Mouse (Mus musculus): Measurements from ENCODE around the gene Gm49403. TPM values are rescaled to one million over a fixed set of nuclear protein-coding genes. Genes with fewer than 3 reads are reported as not detected.

Gm49403 gene
- polyA plus RNA-seq, 1 experiment from 2014 or later: not detected

DNA sequence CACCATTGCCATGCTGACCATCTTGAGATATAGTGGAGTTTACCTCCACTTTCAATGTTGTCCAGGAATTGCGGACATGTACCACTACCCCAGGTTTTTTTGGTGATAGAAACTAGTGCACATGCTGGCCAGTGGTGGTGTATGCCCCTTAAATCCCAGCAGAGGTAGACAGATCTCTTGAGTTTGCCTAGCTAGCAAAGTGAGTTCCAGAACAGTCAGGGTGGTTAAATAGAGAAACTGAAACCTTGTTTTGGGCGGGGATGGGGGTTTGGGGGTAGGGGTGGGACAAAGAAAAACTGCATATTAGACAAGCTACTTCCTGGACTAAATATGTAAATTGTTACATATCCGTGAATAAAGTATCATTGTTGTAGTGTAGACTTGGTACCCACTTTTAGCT lies 35.3 kb downstream of the Gm49403 start:
- no peak for ATAC-seq (ENCODE audit: insufficient read depth)
- no peaks in the 10 kb centered on the region for H3K4me1 ChIP-seq (ENCODE audit: insufficient read depth)
- TF ChIP-seq CTCF (IDR thresholded peaks at IDR 0.05; ENCODE audit: low read depth): no peak
- no peak overlapping the region for H3K9ac ChIP-seq
- peaks cover 42% of the 10 kb centered on the region for H3K36me3 ChIP-seq (ENCODE audit: insufficient read depth)
- H3K4me3 ChIP-seq (ENCODE audit: low read depth, low read length): no peak overlapping the region
- H3K9me3 ChIP-seq (ENCODE audit: low read depth, low read length): no peaks in the 10 kb centered on the region
- H3K27me3 ChIP-seq (ENCODE audit: insufficient read depth, low read length): no peaks in the 10 kb centered on the region
- DNase-seq: no peak
- WGBS: 81% methylated on average over 3 of the region's 3 CpGs
- no peak overlapping the region for H3K4me2 ChIP-seq
- no peak overlapping the region; the same call in 1 of the 2 replicates for H3K27ac ChIP-seq (ENCODE audit: low read depth)

DNA sequence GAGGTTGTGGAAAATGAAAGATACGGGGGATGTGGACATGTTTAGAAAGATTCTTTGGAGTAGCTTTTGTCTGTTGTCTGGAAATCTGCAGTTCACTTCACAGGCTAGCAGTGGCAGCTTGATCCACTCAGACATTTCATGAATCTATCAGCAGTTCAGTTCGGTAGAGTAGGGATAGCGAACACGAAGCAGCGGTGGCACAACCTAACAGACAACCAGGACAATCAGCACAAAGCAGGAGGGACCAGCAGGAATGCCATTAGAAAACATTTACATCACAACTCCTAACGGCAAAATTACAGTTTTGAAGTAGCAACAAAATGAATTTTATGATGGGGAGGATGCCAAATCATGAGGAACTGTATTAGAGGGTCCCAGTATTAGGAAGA lies 35.9 kb downstream of the Gm49403 start:
- no peaks in the 10 kb centered on the region for H3K9me3 ChIP-seq (ENCODE audit: low read depth, low read length)
- H3K27me3 ChIP-seq (ENCODE audit: insufficient read depth, low read length): no peaks in the 10 kb centered on the region
- H3K4me1 ChIP-seq (ENCODE audit: insufficient read depth): no peaks in the 10 kb centered on the region
- peak overlapping the region; percentile 89 for H3K27ac ChIP-seq (ENCODE audit: low read depth)
- TF ChIP-seq CTCF (IDR thresholded peaks at IDR 0.05; ENCODE audit: low read depth): no peak
- peak overlapping the region; percentile 83 for H3K4me3 ChIP-seq (ENCODE audit: low read depth, low read length)
- peak overlapping the region; percentile 89 for H3K4me2 ChIP-seq
- no peak for ATAC-seq (ENCODE audit: insufficient read depth)
- peak overlapping the region; percentile 73; the same call in 1 of the 2 replicates for H3K9ac ChIP-seq
- DNase-seq: no peak
- WGBS: 56% methylated on average over 6 of the region's 6 CpGs
- H3K36me3 ChIP-seq (ENCODE audit: insufficient read depth): peaks cover 35% of the 10 kb centered on the region

DNA sequence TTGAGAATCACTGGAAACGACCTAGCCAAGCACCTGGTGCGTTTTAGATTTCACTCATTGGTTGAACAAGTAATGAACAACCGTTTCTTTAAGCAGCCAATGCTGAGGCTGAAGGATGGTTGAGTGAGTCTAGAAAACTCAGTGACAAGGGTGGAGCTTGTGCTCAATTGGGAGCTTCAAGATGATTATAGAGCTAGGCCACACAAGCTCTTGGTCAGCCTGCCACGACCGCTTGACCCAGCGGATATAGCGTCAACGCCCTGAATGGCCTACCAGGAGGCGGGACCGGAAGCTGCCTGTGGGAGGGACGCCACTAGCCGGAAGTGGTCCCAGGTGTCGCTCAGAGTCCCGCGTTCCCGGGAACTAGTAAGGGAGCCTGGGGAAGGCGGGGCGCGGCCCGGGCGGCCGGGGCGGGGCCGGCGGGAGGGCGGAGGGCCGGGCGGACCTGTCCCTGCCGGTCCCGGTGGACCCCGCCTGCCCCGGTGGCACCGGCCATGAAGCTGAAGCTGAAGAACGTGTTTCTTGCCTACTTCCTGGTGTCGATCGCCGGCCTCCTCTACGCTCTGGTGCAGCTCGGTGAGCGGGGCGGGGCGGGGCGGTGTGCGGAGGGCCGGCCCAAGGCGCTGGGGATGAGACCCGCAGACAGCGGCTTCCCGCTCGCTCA lies 36.5 kb downstream of the Gm49403 start, which contains the start of gene B3gat3:
B3gat3 (plus strand) TSS at position 302 of the 664 bp plus-strand sequence.
- Histone ChIP-seq H3K27ac (ENCODE audit: low read depth) (peak within 1 kb of the TSS; percentile 89), H3K4me3 (ENCODE audit: low read depth, low read length) (peak within 1 kb of the TSS; percentile 83), H3K9ac (peak within 1 kb of the TSS; percentile 73), H3K4me2 (peak within 1 kb of the TSS; percentile 89), H3K27me3 (ENCODE audit: insufficient read depth, low read length) (no peaks in the 10 kb centered on the region), H3K4me1 (ENCODE audit: insufficient read depth) (no peaks in the 10 kb centered on the region), H3K9me3 (ENCODE audit: low read depth, low read length) (no peaks in the 10 kb centered on the region), H3K36me3 (ENCODE audit: insufficient read depth) (peaks cover 30% of the 10 kb centered on the region)
- no peak for TF ChIP-seq CTCF (IDR thresholded peaks at IDR 0.05; ENCODE audit: low read depth)
- 2% methylated on average over 49 of the region's 50 CpGs for WGBS
- ATAC-seq (ENCODE audit: insufficient read depth) (peak; percentile 97), DNase-seq (peak; percentile 97)

DNA sequence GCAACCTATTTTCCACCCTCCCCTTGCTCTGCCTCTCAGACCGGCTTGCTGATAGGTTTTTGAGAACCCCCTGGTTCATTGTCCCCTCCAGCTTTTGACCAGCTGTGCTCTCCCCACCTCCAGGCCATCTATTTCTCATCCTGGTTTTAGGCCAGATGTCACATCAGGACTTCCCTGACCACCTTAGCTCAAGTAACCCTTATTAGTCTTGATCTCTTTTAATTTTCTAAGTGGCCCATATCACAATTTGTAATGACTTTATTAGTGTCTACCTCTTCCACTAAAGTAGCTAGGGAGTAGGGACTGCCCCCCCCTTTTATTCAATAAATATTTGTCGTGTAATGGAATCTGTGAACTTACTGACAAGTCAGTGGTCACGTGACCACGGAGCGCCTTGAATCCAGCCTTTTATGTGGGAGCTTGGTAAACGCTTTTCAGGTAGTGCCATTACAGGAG lies 37.1 kb downstream of the Gm49403 start:
- Histone ChIP-seq H3K4me1 (ENCODE audit: insufficient read depth) (no peaks in the 10 kb centered on the region), H3K9ac (peak overlapping the region; percentile 73), H3K36me3 (ENCODE audit: insufficient read depth) (peaks cover 29% of the 10 kb centered on the region), H3K4me2 (peak overlapping the region; percentile 89), H3K4me3 (ENCODE audit: low read depth, low read length) (peak overlapping the region; percentile 83), H3K27me3 (ENCODE audit: insufficient read depth, low read length) (no peaks in the 10 kb centered on the region), H3K9me3 (ENCODE audit: low read depth, low read length) (no peaks in the 10 kb centered on the region), H3K27ac (ENCODE audit: low read depth) (peak overlapping the region; percentile 89)
- DNase-seq (peak; percentile 79), ATAC-seq (ENCODE audit: insufficient read depth) (peak; percentile 0; the same call in 1 of the 2 replicates)
- no peak for TF ChIP-seq CTCF (IDR thresholded peaks at IDR 0.05; ENCODE audit: low read depth)
- under 1% methylated on average over 6 of the region's 6 CpGs for WGBS

DNA sequence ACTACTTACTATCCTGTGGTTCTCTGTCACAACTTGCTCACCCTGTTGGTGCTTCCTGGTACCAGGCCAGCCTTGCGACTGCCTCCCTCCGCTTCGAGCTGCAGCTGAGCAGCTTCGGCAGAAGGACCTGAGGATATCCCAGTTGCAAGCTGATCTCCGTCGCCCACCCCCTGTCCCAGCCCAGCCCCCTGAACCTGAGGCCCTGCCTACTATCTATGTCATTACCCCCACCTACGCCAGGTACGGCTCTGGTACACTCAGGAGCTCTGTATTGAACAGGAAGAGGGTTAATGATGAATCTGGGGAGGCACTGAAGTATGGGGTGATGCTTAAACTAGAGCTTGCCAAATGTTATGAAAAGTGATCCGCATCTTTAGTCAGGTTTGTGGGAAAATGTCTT lies 38.0 kb downstream of the Gm49403 start:
- 75% methylated on average over 9 of the region's 9 CpGs for WGBS
- Histone ChIP-seq H3K9ac (no peak overlapping the region; the same call in 1 of the 2 replicates), H3K4me1 (ENCODE audit: insufficient read depth) (no peaks in the 10 kb centered on the region), H3K27me3 (ENCODE audit: insufficient read depth, low read length) (no peaks in the 10 kb centered on the region), H3K27ac (ENCODE audit: low read depth) (no peak overlapping the region), H3K9me3 (ENCODE audit: low read depth, low read length) (no peaks in the 10 kb centered on the region), H3K4me3 (ENCODE audit: low read depth, low read length) (peak overlapping the region; percentile 83), H3K36me3 (ENCODE audit: insufficient read depth) (peaks cover 29% of the 10 kb centered on the region), H3K4me2 (peak overlapping the region; percentile 89)
- no peak for DNase-seq
- ATAC-seq (ENCODE audit: insufficient read depth): no peak
- TF ChIP-seq CTCF (IDR thresholded peaks at IDR 0.05; ENCODE audit: low read depth): no peak

DNA sequence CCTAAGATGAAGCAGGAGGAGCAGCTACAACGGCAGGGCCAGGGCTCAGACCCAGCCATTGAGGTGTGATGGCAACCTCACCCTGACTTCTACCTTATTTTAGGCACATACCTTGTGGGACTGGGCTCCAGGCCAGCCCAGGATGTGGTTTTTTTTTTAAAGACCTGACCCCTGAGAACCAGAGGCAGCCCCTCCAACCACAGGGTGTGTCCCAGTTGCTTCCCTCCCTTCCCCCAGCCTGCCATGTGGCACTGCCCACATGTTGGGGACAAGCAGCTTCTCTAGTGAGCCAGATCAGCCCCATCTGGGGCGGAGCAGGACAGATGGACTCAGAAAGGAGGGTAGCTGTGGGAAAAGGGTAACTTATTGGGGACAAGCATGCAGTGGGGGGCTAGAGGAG lies 43.0 kb downstream of the Gm49403 start:
- DNase-seq: no peak
- no peak for TF ChIP-seq CTCF (IDR thresholded peaks at IDR 0.05; ENCODE audit: low read depth)
- 84% methylated on average over 2 of the region's 2 CpGs for WGBS
- no peak overlapping the region for H3K4me2 ChIP-seq
- no peak overlapping the region for H3K4me3 ChIP-seq (ENCODE audit: low read depth, low read length)
- H3K27ac ChIP-seq (ENCODE audit: low read depth): no peak overlapping the region
- H3K36me3 ChIP-seq (ENCODE audit: insufficient read depth): peaks cover 41% of the 10 kb centered on the region
- H3K27me3 ChIP-seq (ENCODE audit: insufficient read depth, low read length): no peaks in the 10 kb centered on the region
- ATAC-seq (ENCODE audit: insufficient read depth): no peak
- H3K4me1 ChIP-seq (ENCODE audit: insufficient read depth): no peaks in the 10 kb centered on the region
- H3K9me3 ChIP-seq (ENCODE audit: low read depth, low read length): no peaks in the 10 kb centered on the region
- H3K9ac ChIP-seq: no peak overlapping the region

DNA sequence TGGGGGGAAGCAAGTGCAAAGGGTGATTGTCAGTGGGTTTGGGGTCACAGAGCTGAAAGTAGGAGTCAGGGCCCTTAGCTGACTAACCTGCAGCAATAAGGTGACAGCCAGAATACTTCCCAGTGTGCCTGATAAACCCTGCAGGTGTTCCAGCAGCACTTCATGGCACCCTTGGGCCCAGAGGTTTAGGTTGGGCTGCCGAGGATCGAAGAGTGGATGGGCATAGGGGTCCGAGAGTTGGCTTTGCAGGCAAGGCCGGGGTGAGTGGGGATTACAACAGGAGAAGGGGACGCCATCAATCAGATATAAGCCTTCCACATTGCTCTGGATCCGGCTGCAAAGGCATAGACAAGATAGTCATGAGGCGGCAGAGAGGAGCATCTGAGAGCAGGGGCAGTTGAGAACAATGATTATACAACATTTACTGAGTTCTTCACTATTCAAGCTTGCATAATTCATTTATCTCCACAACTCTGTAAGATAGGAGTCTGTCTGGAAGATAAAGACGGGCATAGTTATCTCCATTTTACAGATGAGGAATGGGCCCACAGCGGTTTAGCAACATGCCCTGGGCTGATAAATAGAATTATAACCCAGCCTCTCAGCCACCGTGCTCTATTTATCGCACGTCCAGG lies 44.3 kb downstream of the Gm49403 start:
- no peak for DNase-seq
- Histone ChIP-seq H3K27me3 (ENCODE audit: insufficient read depth, low read length) (no peaks in the 10 kb centered on the region), H3K4me3 (ENCODE audit: low read depth, low read length) (no peak overlapping the region), H3K4me1 (ENCODE audit: insufficient read depth) (no peaks in the 10 kb centered on the region), H3K4me2 (no peak overlapping the region), H3K36me3 (ENCODE audit: insufficient read depth) (peaks cover 41% of the 10 kb centered on the region), H3K27ac (ENCODE audit: low read depth) (no peak overlapping the region), H3K9me3 (ENCODE audit: low read depth, low read length) (no peaks in the 10 kb centered on the region), H3K9ac (no peak overlapping the region)
- ATAC-seq (ENCODE audit: insufficient read depth): no peak
- WGBS: 81% methylated on average over 12 of the region's 12 CpGs
- no peak for TF ChIP-seq CTCF (IDR thresholded peaks at IDR 0.05; ENCODE audit: low read depth)
